ENCODE assay signal across 8 mouse cellular contexts in genomic region chr10:79793051-79793737, GRCm38 (mm10). TPM values are rescaled to one million over a fixed set of nuclear protein-coding genes. Genes with fewer than 3 reads are reported as not detected.
DNase-seq lines count a peak whose midpoint lies in the region; ATAC-seq and TF ChIP-seq lines count a peak whose summit lies in the region.

Gene Palm, plus strand, starts transcription at chr10:79793572.

- DNase-seq in 416B (ENCODE audit: low read depth) = peak; percentile 63
- peak; percentile 89 for DNase-seq in adrenal gland, postnatal 14 days
- DNase-seq in heart, embryonic 10.5 days (ENCODE audit: low spot score) = no peak
- DNase-seq in liver, adult 2 months (ENCODE audit: extremely low read depth, low read depth, low spot score) = no peak
- peak; percentile 55 to 75 for DNase-seq in spleen, postnatal 14 days (ENCODE audit: low spot score in 2 of 2)

- peak within 1 kb of the TSS; percentile 58 for H3K27ac ChIP-seq in embryonic fibroblast, embryonic 13.5 days (ENCODE audit: insufficient read depth, low read length)
- H3K27ac ChIP-seq in heart, embryonic 10.5 days = peak within 1 kb of the TSS; percentile 93
- peak within 1 kb of the TSS; percentile 94 for H3K27ac ChIP-seq in kidney, embryonic 15.5 days
- no peak within 1 kb of the TSS; the same call in 1 of the 2 replicates for H3K27ac ChIP-seq in liver, adult 2 months (replicated peaks; ENCODE audit: insufficient read depth, low read depth, low read length)

- H3K9ac ChIP-seq in kidney, embryonic 15.5 days = peak within 1 kb of the TSS; percentile 93
- H3K9ac ChIP-seq in liver, adult 2 months (ENCODE audit: low read depth, low read length) = peak within 1 kb of the TSS; percentile 86

- H3K4me1 ChIP-seq in embryonic fibroblast, embryonic 13.5 days (ENCODE audit: control insufficient read depth, insufficient read depth, low read length) = no peaks in the 10 kb centered on the region
- peaks cover 32% of the 10 kb centered on the region for H3K4me1 ChIP-seq in heart, embryonic 10.5 days
- H3K4me1 ChIP-seq in kidney, embryonic 15.5 days = peaks cover 43% of the 10 kb centered on the region
- no peaks in the 10 kb centered on the region for H3K4me1 ChIP-seq in liver, adult 2 months (ENCODE audit: control insufficient read depth, insufficient read depth, low read length)

- peak within 1 kb of the TSS; percentile 88 for H3K4me2 ChIP-seq in kidney, embryonic 15.5 days

- H3K27me3 ChIP-seq in heart, embryonic 10.5 days (ENCODE audit: insufficient read depth, poor library complexity, severe bottlenecking) = no peaks in the 10 kb centered on the region
- no peaks in the 10 kb centered on the region for H3K27me3 ChIP-seq in kidney, embryonic 15.5 days
- 0 out of 2 replicates have a peak, but pooled peaks cover 5% of the 10 kb centered on the region for H3K27me3 ChIP-seq in liver, adult 2 months (ENCODE audit: control insufficient read depth, insufficient read depth, low read length)

- H3K79me2 ChIP-seq in liver, adult 2 months (ENCODE audit: control insufficient read depth, insufficient read depth, low read length) = no peaks in the 10 kb centered on the region

- H3K9me3 ChIP-seq in heart, embryonic 10.5 days = no peaks in the 10 kb centered on the region
- no peaks in the 10 kb centered on the region for H3K9me3 ChIP-seq in kidney, embryonic 15.5 days (replicated peaks)

- peak; percentile 89 for TF ChIP-seq CTCF in embryonic fibroblast, embryonic 13.5 days (IDR thresholded peaks at IDR 0.05; ENCODE audit: borderline replicate concordance, insufficient read depth, low read length)
- peak; percentile 85 for TF ChIP-seq CTCF in liver, adult 2 months (IDR thresholded peaks at IDR 0.05; ENCODE audit: low read depth, low read length)

- peak within 1 kb of the TSS; percentile 67 for H3K4me3 ChIP-seq in embryonic fibroblast, embryonic 13.5 days (ENCODE audit: insufficient read depth, low read length)
- peak within 1 kb of the TSS; percentile 89 for H3K4me3 ChIP-seq in heart, embryonic 10.5 days
- peak within 1 kb of the TSS; percentile 97 for H3K4me3 ChIP-seq in kidney, embryonic 15.5 days (replicated peaks)
- H3K4me3 ChIP-seq in liver, adult 2 months (ENCODE audit: insufficient read depth, low read depth, low read length) = peak within 1 kb of the TSS; percentile 70

- peak; percentile 65 for ATAC-seq in kidney, embryonic 15.5 days (replicated peaks; ENCODE audit: low FRiP score)
- ATAC-seq in monocyte, adult 5-6 weeks (replicated peaks; ENCODE audit: insufficient number of reproducible peaks, low FRiP score, low TSS enrichment, poor library complexity, severe bottlenecking) = peak; percentile 19; the same call in 1 of the 2 replicates

- H3K36me3 ChIP-seq in heart, embryonic 10.5 days = no peaks in the 10 kb centered on the region
- no peaks in the 10 kb centered on the region for H3K36me3 ChIP-seq in kidney, embryonic 15.5 days
- no peaks in the 10 kb centered on the region for H3K36me3 ChIP-seq in liver, adult 2 months (ENCODE audit: control insufficient read depth, insufficient read depth, low read length)

- no peak; the same call in 1 of the 2 replicates for TF ChIP-seq POLR2A in embryonic fibroblast, embryonic 13.5 days (IDR thresholded peaks at IDR 0.05; ENCODE audit: low read depth, low read length)
- no peak for TF ChIP-seq POLR2A in liver, adult 2 months (IDR thresholded peaks at IDR 0.05; ENCODE audit: extremely low read depth, insufficient read depth, low read length)

- WGBS in heart, embryonic 10.5 days = 5% methylated on average over 51 of the region's 51 CpGs
- WGBS in kidney, embryonic 15.5 days = 5% methylated on average over 45 of the region's 51 CpGs
- 9% methylated on average over 35 of the region's 51 CpGs for WGBS in liver, adult 2 months

RNA-seq across cellular contexts. Expression of gene Palm, which starts in this region (rescaled TPM):
- 77.9 and 78.3 TPM in 2 replicates for total RNA-seq in adrenal gland, postnatal 14 days (2021)
- polyA plus RNA-seq in embryonic fibroblast, embryonic 13.5 days (2011; ENCODE audit: insufficient read length, low read depth, missing spikeins) = 45.2 and 54.0 TPM in 2 replicates
- 80.7 and 83.1 TPM in 2 replicates for polyA plus RNA-seq in heart, embryonic 10.5 days (2016; fragmentation: Nextera tagmentation; extraction: Ambion mirVana)
- polyA plus RNA-seq in kidney, embryonic 15.5 days (2015; fragmentation: Nextera tagmentation; extraction: Ambion mirVana) = 144 and 158 TPM in 2 replicates
- total RNA-seq in liver, adult 2 months (2014; rRNA removed) = 0.81 and 0.92 TPM in 2 replicates
- 1.9 and 3.0 TPM in 2 replicates for polyA plus RNA-seq in liver, adult 2 months (2012; rRNA removed)
- 21.3 to 30.9 TPM (median 27.0 TPM) in 3 replicates for total RNA-seq in monocyte, adult 5-6 weeks (2017)

Comparison
In these comparisons a context has a peak if more than half of its experiments do, and no peak if none do; other contexts are left out.
1. RNA of gene Palm (total RNA-seq): 77.9 to 78.3 TPM in adrenal gland, postnatal 14 days and 21.3 to 30.9 TPM in monocyte, adult 5-6 weeks; 0.81 to 0.92 TPM in liver, adult 2 months; every median in the first group is over 10 times any median in the second.
2. RNA of gene Palm (polyA plus RNA-seq): 144 to 158 TPM in kidney, embryonic 15.5 days, 80.7 to 83.1 TPM in heart, embryonic 10.5 days and 45.2 to 54.0 TPM in embryonic fibroblast, embryonic 13.5 days; 1.9 to 3.0 TPM in liver, adult 2 months; every median in the first group is over 10 times any median in the second.
3. DNase-seq: peak in 416B (single experiment), adrenal gland, postnatal 14 days (single experiment) and spleen, postnatal 14 days (2 of 2); none in heart, embryonic 10.5 days (single experiment) and liver, adult 2 months (single experiment).
4. Peak in every context shown above with its lines, with median percentiles within 50 percentile points of each other: H3K4me3 ChIP-seq.